Mouse (Mus musculus): ENCODE results near the gene Capza2. TPM values are rescaled to one million over a fixed set of nuclear protein-coding genes. Genes with fewer than 3 reads are reported as not detected.

The Capza2 gene
- polyA plus RNA-seq, 3 experiments from 2014 or later: 310 to 480 (median 320) TPM

Other genes starting within 250 kb of the Capza2 start
- gene Met, start 172.4 kb upstream of the Capza2 start, polyA plus RNA-seq (2017; shearing (Covaris generic)): under 1 TPM in 1 of 3 experiments, not detected in 2; 0.11 TPM
- gene St7, start 56.7 kb downstream of the Capza2 start, polyA plus RNA-seq (2017; shearing (Covaris generic)): 1 to 10 TPM; 2.1 to 4.8 (median 3.9) TPM

All from inflammation-experienced regulatory T-cells, adult 6 months (primary cell).